In the genomic region with DNA sequence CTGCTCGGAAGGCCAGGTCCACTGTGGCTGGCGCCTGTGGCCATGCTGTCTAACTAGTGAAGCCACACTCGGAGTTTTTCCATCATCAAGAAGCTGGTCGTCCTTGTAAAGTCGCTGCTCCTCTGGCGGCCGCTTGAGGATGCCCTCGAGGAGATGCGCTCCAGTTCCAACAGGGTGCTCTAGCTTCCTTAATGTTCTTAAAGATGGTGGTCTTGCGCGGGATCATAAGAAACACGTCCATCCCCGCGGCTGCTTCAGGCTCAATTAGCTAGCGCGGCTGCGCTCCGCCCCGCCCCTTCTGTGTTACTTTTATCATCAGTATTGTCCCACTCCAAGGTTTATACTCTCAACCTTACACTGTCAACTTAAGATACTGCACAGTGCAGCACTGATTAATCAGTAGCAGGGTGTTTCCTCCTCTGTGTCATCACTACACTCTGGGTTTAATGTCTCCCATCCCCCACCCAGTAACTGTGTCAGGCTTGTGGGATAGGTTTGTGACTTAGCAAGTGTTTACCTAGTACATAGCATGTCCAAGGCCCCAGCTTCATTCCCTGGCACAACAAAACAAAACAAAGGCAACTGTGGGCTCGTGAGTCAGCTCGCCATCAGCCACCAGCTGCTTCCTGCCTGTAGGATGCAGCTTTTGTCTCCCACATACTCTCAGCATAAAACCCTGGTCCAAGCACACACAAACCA, we compare ENCODE assay signal across 8 mouse cellular contexts. TPM values are rescaled to one million over a fixed set of nuclear protein-coding genes. Genes with fewer than 3 reads are reported as not detected.
DNase-seq lines count a peak whose midpoint lies in the region; ATAC-seq and TF ChIP-seq lines count a peak whose summit lies in the region.

No protein-coding gene starts in this region.

- TF ChIP-seq CTCF in stomach, postnatal 0 days (IDR thresholded peaks at IDR 0.05; ENCODE audit: low read depth), result no peak

- H3K4me1 ChIP-seq in heart, embryonic 12.5 days (replicated peaks), result peaks cover 28% of the 10 kb centered on the region
- H3K4me1 ChIP-seq in stomach, postnatal 0 days (replicated peaks; ENCODE audit: control insufficient read depth, insufficient read depth), result peaks cover 5% of the 10 kb centered on the region; the same call in 1 of the 2 replicates

- DNase-seq in heart, postnatal 36 days, result no peak
- DNase-seq in 3T3-L1 (ENCODE audit: low read depth, low spot score), result peak; percentile 89
- DNase-seq in embryo, embryonic 11 days, result peak; percentile 39
- peak; percentile 34 to 50 for DNase-seq in layer of hippocampus, postnatal 36 days
- no peak for DNase-seq in stomach, postnatal 0 days (ENCODE audit: low spot score)
- no peak for DNase-seq in gastrocnemius, postnatal 25 days
- no peak for DNase-seq in cerebellum, adult 9-11 months

- H3K27me3 ChIP-seq in heart, embryonic 12.5 days (replicated peaks), result peaks cover 9% of the 10 kb centered on the region; the same call in 1 of the 2 replicates
- H3K27me3 ChIP-seq in stomach, postnatal 0 days (ENCODE audit: control insufficient read depth, insufficient read depth, low read length), result no peaks in the 10 kb centered on the region

- H3K9ac ChIP-seq in heart, embryonic 12.5 days, result no peak overlapping the region
- H3K9ac ChIP-seq in stomach, postnatal 0 days (ENCODE audit: low read length), result no peak overlapping the region

- TF ChIP-seq EP300 in stomach, postnatal 0 days (optimal IDR thresholded peaks at IDR 0.05), result no peak

- peak overlapping the region; percentile 31; the same call in 1 of the 2 replicates for H3K4me2 ChIP-seq in heart, embryonic 12.5 days
- H3K4me2 ChIP-seq in stomach, postnatal 0 days (replicated peaks; ENCODE audit: low read depth), result no peak overlapping the region

- no peaks in the 10 kb centered on the region for H3K9me3 ChIP-seq in heart, embryonic 12.5 days (replicated peaks)
- no peaks in the 10 kb centered on the region for H3K9me3 ChIP-seq in stomach, postnatal 0 days (ENCODE audit: control insufficient read depth, low read length)

- H3K27ac ChIP-seq in heart, embryonic 12.5 days (ENCODE audit: poor library complexity, severe bottlenecking), result no peak overlapping the region
- no peak overlapping the region for H3K27ac ChIP-seq in stomach, postnatal 0 days (replicated peaks)

- H3K4me3 ChIP-seq in heart, embryonic 12.5 days, result no peak overlapping the region
- no peak overlapping the region for H3K4me3 ChIP-seq in stomach, postnatal 0 days (ENCODE audit: low read depth, low read length)

- intact Hi-C loops in heart, postnatal 36 days (cut with DNase I), result no loop called here

- no peaks in the 10 kb centered on the region for H3K36me3 ChIP-seq in heart, embryonic 12.5 days
- no peaks in the 10 kb centered on the region for H3K36me3 ChIP-seq in stomach, postnatal 0 days (ENCODE audit: control insufficient read depth, insufficient read depth, low read length)

- 0 out of 2 replicates have a peak, but pooled peaks have one; percentile 30 for ATAC-seq in heart, embryonic 12.5 days (ENCODE audit: insufficient number of reproducible peaks, low FRiP score)
- peak; percentile 40; the same call in 1 of the 2 replicates for ATAC-seq in stomach, postnatal 0 days (ENCODE audit: low FRiP score, low TSS enrichment)

- WGBS in heart, embryonic 12.5 days, result 47% methylated on average over 21 of the region's 21 CpGs
- 68% methylated on average over 21 of the region's 21 CpGs for WGBS in stomach, postnatal 0 days

RNA-seq across cellular contexts. Expression of a gene that starts 41.1 kb away (rescaled TPM):
- polyA plus RNA-seq in heart, embryonic 12.5 days (2016; fragmentation: Nextera tagmentation; extraction: Ambion mirVana), result 11.9 and 12.8 TPM in 2 replicates
- total RNA-seq in heart, postnatal 36 days (2021), result 10 to 100 TPM; 10.4 to 13.0 TPM
- 10 to 100 TPM; 16.8 to 18.1 TPM for total RNA-seq in layer of hippocampus, postnatal 36 days (2021)
- 4.9 TPM in 2 replicates for polyA plus RNA-seq in stomach, postnatal 0 days (2015; fragmentation: Nextera tagmentation; extraction: Ambion mirVana)
- 1 to 10 TPM; 4.8 to 6.3 TPM for total RNA-seq in gastrocnemius, postnatal 25 days (2021)

Comparison
In these comparisons a context has a peak if more than half of its experiments do, and no peak if none do; other contexts are left out.
1. DNase-seq: peak in 3T3-L1 (single experiment), embryo, embryonic 11 days (single experiment) and layer of hippocampus, postnatal 36 days (2 of 2); none in heart, postnatal 36 days (0 of 2), stomach, postnatal 0 days (single experiment), gastrocnemius, postnatal 25 days (single experiment) and cerebellum, adult 9-11 months (single experiment).